Mouse (Mus musculus): ENCODE results near the gene Taf5. TPM values are rescaled to one million over a fixed set of nuclear protein-coding genes. Genes with fewer than 3 reads are reported as not detected.

The Taf5 gene
- polyA plus RNA-seq, 1 experiment from 2014 or later, result 10.6 TPM

- no peak overlapping the region for H3K27ac ChIP-seq (ENCODE audit: low read depth, low read length)
- WGBS, result 73% methylated on average over 4 of the region's 4 CpGs
- H3K4me1 ChIP-seq (replicated peaks; ENCODE audit: control insufficient read depth, insufficient read depth, low read length), result peaks cover 8% of the 10 kb centered on the region; the same call in 1 of the 2 replicates
- H3K36me3 ChIP-seq (ENCODE audit: control insufficient read depth, insufficient read depth, low read length), result peaks cover 4% of the 10 kb centered on the region; the same call in 1 of the 2 replicates
- H3K4me3 ChIP-seq (ENCODE audit: low read depth, low read length), result peak overlapping the region; percentile 72; the same call in 1 of the 2 replicates
- DNase-seq (ENCODE audit: low spot score), result no peak
- peak overlapping the region; percentile 72 for H3K4me2 ChIP-seq (ENCODE audit: low read depth, low read length, severe bottlenecking)
- H3K9ac ChIP-seq (ENCODE audit: low read length), result no peak overlapping the region
- H3K27me3 ChIP-seq (ENCODE audit: control insufficient read depth, insufficient read depth, low read length), result no peaks in the 10 kb centered on the region
- no peaks in the 10 kb centered on the region for H3K9me3 ChIP-seq (ENCODE audit: control insufficient read depth, low read length)
- no peak for ATAC-seq (replicated peaks; ENCODE audit: low FRiP score)
Observed at GRCm38 (mm10) chr19:47049061-47049460, 18.5 kb upstream of the Taf5 start.

GRCm38 (mm10) chr19:47049840-47050239, 17.7 kb upstream of the Taf5 start:
- Histone ChIP-seq H3K4me2 (ENCODE audit: low read depth, low read length, severe bottlenecking) (peak overlapping the region; percentile 72), H3K4me1 (replicated peaks; ENCODE audit: control insufficient read depth, insufficient read depth, low read length) (peaks cover 8% of the 10 kb centered on the region; the same call in 1 of the 2 replicates), H3K36me3 (ENCODE audit: control insufficient read depth, insufficient read depth, low read length) (peaks cover 4% of the 10 kb centered on the region; the same call in 1 of the 2 replicates), H3K27ac (ENCODE audit: low read depth, low read length) (peak overlapping the region; percentile 90), H3K4me3 (ENCODE audit: low read depth, low read length) (peak overlapping the region; percentile 72), H3K27me3 (ENCODE audit: control insufficient read depth, insufficient read depth, low read length) (no peaks in the 10 kb centered on the region), H3K9ac (ENCODE audit: low read length) (peak overlapping the region; percentile 84), H3K9me3 (ENCODE audit: control insufficient read depth, low read length) (no peaks in the 10 kb centered on the region)
- ATAC-seq (replicated peaks; ENCODE audit: low FRiP score), result peak; percentile 52; the same call in 1 of the 2 replicates
- DNase-seq (ENCODE audit: low spot score), result no peak
- 8% methylated on average over 7 of the region's 7 CpGs for WGBS

- peak; percentile 90 for DNase-seq (ENCODE audit: low spot score)
- Histone ChIP-seq H3K9ac (ENCODE audit: low read length) (peak within 1 kb of the TSS; percentile 84), H3K27me3 (ENCODE audit: control insufficient read depth, insufficient read depth, low read length) (no peaks in the 10 kb centered on the region), H3K4me2 (ENCODE audit: low read depth, low read length, severe bottlenecking) (peak within 1 kb of the TSS; percentile 72), H3K36me3 (ENCODE audit: control insufficient read depth, insufficient read depth, low read length) (peaks cover 4% of the 10 kb centered on the region; the same call in 1 of the 2 replicates), H3K4me3 (ENCODE audit: low read depth, low read length) (peak within 1 kb of the TSS; percentile 72), H3K4me1 (replicated peaks; ENCODE audit: control insufficient read depth, insufficient read depth, low read length) (peaks cover 8% of the 10 kb centered on the region; the same call in 1 of the 2 replicates), H3K9me3 (ENCODE audit: control insufficient read depth, low read length) (no peaks in the 10 kb centered on the region), H3K27ac (ENCODE audit: low read depth, low read length) (peak within 1 kb of the TSS; percentile 90)
- ATAC-seq (replicated peaks; ENCODE audit: low FRiP score), result peak; percentile 90
- whole genome bisulfite sequencing, result under 1% methylated on average over 75 of the region's 75 CpGs
Observed at GRCm38 (mm10) chr19:47050271-47051032, 17.1 kb upstream of the Taf5 start, which contains the start of gene Pcgf6. Gene Pcgf6, minus strand, starts transcription at chr19:47050906.

GRCm38 (mm10) chr19:47052927-47053326, 14.6 kb upstream of the Taf5 start:
- no peaks in the 10 kb centered on the region for H3K27me3 ChIP-seq (ENCODE audit: control insufficient read depth, insufficient read depth, low read length)
- H3K4me1 ChIP-seq (replicated peaks; ENCODE audit: control insufficient read depth, insufficient read depth, low read length), result peaks cover 8% of the 10 kb centered on the region; the same call in 1 of the 2 replicates
- no peak overlapping the region for H3K4me2 ChIP-seq (ENCODE audit: low read depth, low read length, severe bottlenecking)
- no peaks in the 10 kb centered on the region for H3K36me3 ChIP-seq (ENCODE audit: control insufficient read depth, insufficient read depth, low read length)
- DNase-seq (ENCODE audit: low spot score) (no peak), ATAC-seq (replicated peaks; ENCODE audit: low FRiP score) (no peak)
- no peak overlapping the region for H3K4me3 ChIP-seq (ENCODE audit: low read depth, low read length)
- WGBS, result 87% methylated on average over 4 of the region's 4 CpGs
- no peak overlapping the region for H3K9ac ChIP-seq (ENCODE audit: low read length)
- H3K27ac ChIP-seq (ENCODE audit: low read depth, low read length), result no peak overlapping the region
- H3K9me3 ChIP-seq (ENCODE audit: control insufficient read depth, low read length), result no peaks in the 10 kb centered on the region

- Histone ChIP-seq H3K4me3 (ENCODE audit: low read depth, low read length) (no peak overlapping the region), H3K27ac (ENCODE audit: low read depth, low read length) (no peak overlapping the region), H3K4me2 (ENCODE audit: low read depth, low read length, severe bottlenecking) (no peak overlapping the region), H3K9me3 (ENCODE audit: control insufficient read depth, low read length) (no peaks in the 10 kb centered on the region), H3K4me1 (replicated peaks; ENCODE audit: control insufficient read depth, insufficient read depth, low read length) (peaks cover 8% of the 10 kb centered on the region; the same call in 1 of the 2 replicates), H3K9ac (ENCODE audit: low read length) (no peak overlapping the region), H3K36me3 (ENCODE audit: control insufficient read depth, insufficient read depth, low read length) (no peaks in the 10 kb centered on the region), H3K27me3 (ENCODE audit: control insufficient read depth, insufficient read depth, low read length) (no peaks in the 10 kb centered on the region)
- DNase-seq (ENCODE audit: low spot score), result no peak
- no peak for ATAC-seq (replicated peaks; ENCODE audit: low FRiP score)
- 85% methylated on average over 4 of the region's 4 CpGs for WGBS
Observed at GRCm38 (mm10) chr19:47053471-47053870, 14.1 kb upstream of the Taf5 start.

- no peak overlapping the region for H3K4me3 ChIP-seq (ENCODE audit: low read depth, low read length)
- no peak overlapping the region for H3K4me2 ChIP-seq (ENCODE audit: low read depth, low read length, severe bottlenecking)
- H3K27me3 ChIP-seq (ENCODE audit: control insufficient read depth, insufficient read depth, low read length), result no peaks in the 10 kb centered on the region
- no peak overlapping the region for H3K9ac ChIP-seq (ENCODE audit: low read length)
- no peak for ATAC-seq (replicated peaks; ENCODE audit: low FRiP score)
- no peaks in the 10 kb centered on the region for H3K9me3 ChIP-seq (ENCODE audit: control insufficient read depth, low read length)
- no peaks in the 10 kb centered on the region for H3K36me3 ChIP-seq (ENCODE audit: control insufficient read depth, insufficient read depth, low read length)
- 69% methylated on average over 1 of the region's 1 CpGs for WGBS
- DNase-seq (ENCODE audit: low spot score), result no peak
- no peak overlapping the region for H3K27ac ChIP-seq (ENCODE audit: low read depth, low read length)
- no peaks in the 10 kb centered on the region for H3K4me1 ChIP-seq (replicated peaks; ENCODE audit: control insufficient read depth, insufficient read depth, low read length)
Observed at GRCm38 (mm10) chr19:47057684-47058083, 9.9 kb upstream of the Taf5 start.

- DNase-seq (ENCODE audit: low spot score), result no peak
- no peak overlapping the region for H3K9ac ChIP-seq (ENCODE audit: low read length)
- H3K9me3 ChIP-seq (ENCODE audit: control insufficient read depth, low read length), result no peaks in the 10 kb centered on the region
- H3K4me1 ChIP-seq (replicated peaks; ENCODE audit: control insufficient read depth, insufficient read depth, low read length), result peaks cover 4% of the 10 kb centered on the region; the same call in 1 of the 2 replicates
- ATAC-seq (replicated peaks; ENCODE audit: low FRiP score), result no peak
- no peak overlapping the region for H3K27ac ChIP-seq (ENCODE audit: low read depth, low read length)
- WGBS, result 95% methylated on average over 3 of the region's 3 CpGs
- no peaks in the 10 kb centered on the region for H3K36me3 ChIP-seq (ENCODE audit: control insufficient read depth, insufficient read depth, low read length)
- H3K4me3 ChIP-seq (ENCODE audit: low read depth, low read length), result no peak overlapping the region
- no peak overlapping the region for H3K4me2 ChIP-seq (ENCODE audit: low read depth, low read length, severe bottlenecking)
- H3K27me3 ChIP-seq (ENCODE audit: control insufficient read depth, insufficient read depth, low read length), result no peaks in the 10 kb centered on the region
Observed at GRCm38 (mm10) chr19:47065860-47066259, 1.7 kb upstream of the Taf5 start.

- peak; percentile 89 for ATAC-seq (replicated peaks; ENCODE audit: low FRiP score)
- WGBS, result under 1% methylated on average over 53 of the region's 72 CpGs
Observed at GRCm38 (mm10) chr19:47067924-47068611, 522 bp downstream of the Taf5 start.

More at GRCm38 (mm10) chr19:47067924-47068611, 522 bp downstream of the Taf5 start:
- H3K4me2 ChIP-seq (ENCODE audit: low read depth, low read length, severe bottlenecking), result peak overlapping the region; percentile 72
- no peaks in the 10 kb centered on the region for H3K27me3 ChIP-seq (ENCODE audit: control insufficient read depth, insufficient read depth, low read length)
- H3K27ac ChIP-seq (ENCODE audit: low read depth, low read length), result peak overlapping the region; percentile 63; the same call in 1 of the 2 replicates
- no peaks in the 10 kb centered on the region for H3K9me3 ChIP-seq (ENCODE audit: control insufficient read depth, low read length)
- peak overlapping the region; percentile 85 for H3K9ac ChIP-seq (ENCODE audit: low read length)
- DNase-seq (ENCODE audit: low spot score), result peak; percentile 90
- peaks cover 4% of the 10 kb centered on the region; the same call in 1 of the 2 replicates for H3K4me1 ChIP-seq (replicated peaks; ENCODE audit: control insufficient read depth, insufficient read depth, low read length)
- H3K36me3 ChIP-seq (ENCODE audit: control insufficient read depth, insufficient read depth, low read length), result no peaks in the 10 kb centered on the region; the same call in 1 of the 2 replicates
- H3K4me3 ChIP-seq (ENCODE audit: low read depth, low read length), result peak overlapping the region; percentile 90
